Mouse (Mus musculus) CH12.LX (cell line): ENCODE data around the gene Tlr2. TPM values are rescaled to one million over a fixed set of nuclear protein-coding genes. Genes with fewer than 3 reads are reported as not detected.

Source experiments
- DNase-seq: peaks from one replicate; pipeline ENCODE4 v3.0.0-alpha.2; 2013; ENCODE audit errors: extremely low read depth
- H3K27ac ChIP-seq: 2 replicates; pipeline ENCODE4 v1.5.1; 2012; ENCODE audit warnings: low read depth, mild to moderate bottlenecking, control low read depth, moderate library complexity; ENCODE audit not compliant: insufficient read depth
- H3K27me3 ChIP-seq: replicated peaks from 2 replicates; pipeline ENCODE3; 2012; ENCODE audit warnings: inconsistent platforms
- H3K36me3 ChIP-seq, 2 experiments: replicated peaks in 1 of 2; 2 replicates each; pipeline versions ENCODE3 to v1.6.1; 2012; ENCODE audit warnings: inconsistent platforms in 1 of 2, low read length in 1 of 2, mild to moderate bottlenecking in 1 of 2, mixed read lengths in 1 of 2, moderate library complexity in 1 of 2; ENCODE audit not compliant: control insufficient read depth in 1 of 2, insufficient read depth in 1 of 2
- H3K4me1 ChIP-seq, 2 experiments: 2 replicates each; pipeline ENCODE4 v1.6.1; 2012; ENCODE audit warnings: inconsistent platforms in 1 of 2, moderate library complexity in 1 of 2; ENCODE audit not compliant: insufficient read depth in 2 of 2, control insufficient read depth in 1 of 2
- H3K4me2 ChIP-seq: 2 replicates; pipeline ENCODE4 v1.6.1; 2012; ENCODE audit warnings: low read depth, mild to moderate bottlenecking, control low read depth; ENCODE audit not compliant: poor library complexity, insufficient read depth, severe bottlenecking
- H3K4me3 ChIP-seq, 3 experiments: fragments of 150-350 bp in 1 of 3; sonication (generic) in 1 of 3; replicated peaks in 1 of 3; 2 replicates each; pipeline versions ENCODE3 to v1.5.1; 2011 to 2012; ENCODE audit warnings: low read depth in 2 of 3, low read length in 2 of 3, mild to moderate bottlenecking in 2 of 3, moderate library complexity in 2 of 3, control low read depth in 1 of 3, improper control_type of control experiment in 1 of 3, inconsistent platforms in 1 of 3, mixed read lengths in 1 of 3; ENCODE audit not compliant: poor library complexity in 1 of 3
- H3K79me2 ChIP-seq: replicated peaks from 2 replicates; pipeline ENCODE4 v1.6.1; 2012; ENCODE audit warnings: mild to moderate bottlenecking, moderate library complexity; ENCODE audit not compliant: control insufficient read depth, poor library complexity, insufficient read depth, severe bottlenecking; ENCODE audit errors: extremely low read depth
- H3K9ac ChIP-seq: 2 replicates; pipeline ENCODE4 v1.6.1; 2012; ENCODE audit warnings: low read depth, mild to moderate bottlenecking, control low read depth, moderate library complexity; ENCODE audit not compliant: insufficient read depth
- H3K9me3 ChIP-seq: replicated peaks from 2 replicates; pipeline ENCODE3; 2012; ENCODE audit warnings: low read length, inconsistent platforms, mixed read lengths
- BHLHE40 ChIP-seq: IDR thresholded peaks from 2 replicates; pipeline ENCODE4 v1.6.1; 2011; ENCODE audit warnings: mild to moderate bottlenecking, low read depth, low read length, improper control_type of control experiment
- ETS1 ChIP-seq: conservative IDR thresholded peaks from 2 replicates; pipeline ENCODE4 v1.6.1; 2012; ENCODE audit warnings: low read depth, mild to moderate bottlenecking, inconsistent platforms, low read length, improper control_type of control experiment, moderate library complexity
- GABPA ChIP-seq: IDR thresholded peaks from 2 replicates; pipeline ENCODE4 v1.6.1; 2012; ENCODE audit warnings: low read depth, low read length, improper control_type of control experiment, inconsistent platforms; ENCODE audit not compliant: insufficient replicate concordance
- HCFC1 ChIP-seq: IDR thresholded peaks from 2 replicates; pipeline ENCODE4 v1.6.1; 2012; ENCODE audit warnings: low read depth, mild to moderate bottlenecking, inconsistent platforms, low read length, improper control_type of control experiment
- IRF4 ChIP-seq: IDR thresholded peaks from 2 replicates; pipeline ENCODE4 v1.6.1; 2014; ENCODE audit warnings: low read depth, mild to moderate bottlenecking, inconsistent platforms, low read length, improper control_type of control experiment
- JUN ChIP-seq: IDR thresholded peaks from 2 replicates; pipeline ENCODE4 v1.6.1; 2011; ENCODE audit warnings: low read depth, mild to moderate bottlenecking, low read length, improper control_type of control experiment, moderate library complexity; ENCODE audit not compliant: insufficient read depth
- JUND ChIP-seq: conservative IDR thresholded peaks from 2 replicates; pipeline ENCODE4 v1.6.1; 2011; ENCODE audit warnings: low read depth, low read length, improper control_type of control experiment
- MAFK ChIP-seq: IDR thresholded peaks from 2 replicates; pipeline ENCODE4 v1.6.1; 2011; ENCODE audit warnings: low read length, improper control_type of control experiment; ENCODE audit not compliant: insufficient replicate concordance
- MAX ChIP-seq: IDR thresholded peaks from 2 replicates; pipeline ENCODE4 v1.6.1; 2011; ENCODE audit warnings: low read length, improper control_type of control experiment
- MAZ ChIP-seq: IDR thresholded peaks from 2 replicates; pipeline ENCODE4 v1.6.1; 2012; ENCODE audit warnings: low read depth, mild to moderate bottlenecking, inconsistent platforms, low read length, improper control_type of control experiment, moderate library complexity
- MEF2A ChIP-seq: IDR thresholded peaks from 2 replicates; pipeline ENCODE4 v1.6.1; 2014; ENCODE audit warnings: low read depth, mild to moderate bottlenecking, inconsistent platforms, low read length, improper control_type of control experiment, borderline replicate concordance
- MXI1 ChIP-seq: IDR thresholded peaks from 2 replicates; pipeline ENCODE4 v1.6.1; 2011; ENCODE audit warnings: mild to moderate bottlenecking, low read depth, low read length, improper control_type of control experiment
- NELFE ChIP-seq: IDR thresholded peaks from 2 replicates; pipeline ENCODE4 v1.6.1; 2011; ENCODE audit warnings: low read depth, low read length, improper control_type of control experiment
- NRF1 ChIP-seq: IDR thresholded peaks from 2 replicates; pipeline ENCODE4 v1.6.1; 2014; ENCODE audit warnings: low read depth, mild to moderate bottlenecking, inconsistent platforms, low read length, improper control_type of control experiment, moderate library complexity
- PAX5 ChIP-seq: IDR thresholded peaks from 2 replicates; pipeline ENCODE4 v1.6.1; 2012; ENCODE audit warnings: low read length, inconsistent platforms, mixed read lengths
- SMC3 ChIP-seq: IDR thresholded peaks from 2 replicates; pipeline ENCODE4 v1.6.1; 2011; ENCODE audit warnings: low read depth, low read length, improper control_type of control experiment
- TBP ChIP-seq: conservative IDR thresholded peaks from 2 replicates; pipeline ENCODE4 v1.6.1; 2011; ENCODE audit warnings: low read depth, low read length, improper control_type of control experiment
- TCF12 ChIP-seq: IDR thresholded peaks from 2 replicates; pipeline ENCODE4 v1.6.1; 2014; ENCODE audit warnings: low read depth, mild to moderate bottlenecking, inconsistent platforms, low read length, improper control_type of control experiment
- USF1 ChIP-seq: IDR thresholded peaks from 2 replicates; pipeline ENCODE4 v1.6.1; 2014; ENCODE audit warnings: low read depth, mild to moderate bottlenecking, inconsistent platforms, low read length, improper control_type of control experiment
- ZKSCAN1 ChIP-seq: IDR thresholded peaks from 2 replicates; pipeline ENCODE4 v1.6.1; 2012; ENCODE audit warnings: low read depth, inconsistent platforms, low read length, improper control_type of control experiment, borderline replicate concordance
- ZNF384 ChIP-seq: IDR thresholded peaks from 2 replicates; pipeline ENCODE4 v1.6.1; 2012; ENCODE audit warnings: low read depth, low read length, improper control_type of control experiment, inconsistent platforms
- dilution Hi-C: fragments of 300-500 bp; cut with MboI; formaldehyde crosslinking; loops from 2 replicates; pipeline ENCODE4 v1.14.3; 2020; ENCODE audit warnings: low sequenced_read_pairs; ENCODE audit not compliant: extremely low pct_unique_long_range_greater_than_20kb, extremely low pct_ligation_motif_present
- in situ Hi-C: fragments of 300-500 bp; cut with MboI; formaldehyde crosslinking; loops from 3 replicates; pipeline ENCODE4 v1.14.3; 2019; ENCODE audit warnings: low sequenced_read_pairs, low pct_ligation_motif_present, low pct_unique_long_range_greater_than_20kb, mixed read lengths
- polyA plus RNA-seq: library from polyadenylated mRNA; unstranded; fragments of >175 nt; gene quantifications from 2 replicates; pipeline ENCODE4 v1.2.1, GENCODE M21; 2012; ENCODE audit warnings: low read depth; ENCODE audit not compliant: insufficient read length
- total RNA-seq, 2 experiments: library from RNA; depleted of rRNA; stranded (reverse); fragments of 300-350 nt in 1 of 2; fragments of >200 nt in 1 of 2; gene quantifications; 2 replicates each; pipeline ENCODE4 v1.2.3; 2012 to 2014

Gene Tlr2
- total and polyA plus RNA-seq, 3 experiments, result 8.8 to 19.9 (median 19.6) TPM

- TF ChIP-seq ZKSCAN1 (no peak), NRF1 (no peak), BHLHE40 (no peak), HCFC1 (peak; percentile 26; the same call in 1 of the 2 replicates), MEF2A (peak; percentile 69; the same call in 1 of the 2 replicates), MAFK (no peak)
Measured at GRCm38 (mm10) chr3:83862956-83863355, 21.4 kb upstream of the Tlr2 start (continued).

- dilution Hi-C loops, result no loop called here
- H3K4me1 ChIP-seq, result peaks cover 2 to 22% of the 10 kb centered on the region in 2 experiments
- TF ChIP-seq MXI1, result no peak
- TF ChIP-seq USF1, result no peak
- no peak for TF ChIP-seq TCF12
- TF ChIP-seq ETS1, result no peak
- no peak for TF ChIP-seq MAX
- no peak for TF ChIP-seq JUND
- TF ChIP-seq ZKSCAN1, result no peak
- TF ChIP-seq ZNF384, result no peak
- TF ChIP-seq IRF4, result no peak
- no peak for TF ChIP-seq GABPA
- no peak for TF ChIP-seq NELFE
- no peak for TF ChIP-seq TBP
- TF ChIP-seq SMC3, result no peak
- no peak for TF ChIP-seq MAZ
- no peak for DNase-seq
- no peak overlapping the region for H3K9ac ChIP-seq
- no peak overlapping the region for H3K4me3 ChIP-seq
- no peaks in the 10 kb centered on the region for H3K9me3 ChIP-seq
- in situ Hi-C loops, result no loop called here
- H3K79me2 ChIP-seq, result no peaks in the 10 kb centered on the region
- H3K4me2 ChIP-seq, result no peak overlapping the region
- H3K36me3 ChIP-seq, result no peaks in the 10 kb centered on the region
- no peak overlapping the region for H3K27ac ChIP-seq
- no peaks in the 10 kb centered on the region for H3K27me3 ChIP-seq
Measured at GRCm38 (mm10) chr3:83859595-83859994, 18.0 kb upstream of the Tlr2 start.

- no peak overlapping the region for H3K27ac ChIP-seq
- dilution Hi-C loops, result no loop called here
- no peaks in the 10 kb centered on the region for H3K36me3 ChIP-seq
- H3K4me2 ChIP-seq, result no peak overlapping the region
- no peaks in the 10 kb centered on the region for H3K27me3 ChIP-seq
- no peaks in the 10 kb centered on the region for H3K9me3 ChIP-seq
- H3K4me3 ChIP-seq, result no peak overlapping the region
- in situ Hi-C loops, result no loop called here
- no peaks in the 10 kb centered on the region for H3K79me2 ChIP-seq
- no peak for DNase-seq
- TF ChIP-seq HCFC1 (no peak), SMC3 (no peak), TBP (no peak), ETS1 (no peak), JUN (no peak), MEF2A (no peak), PAX5 (no peak), MAFK (no peak)
- TF ChIP-seq, all 38 proteins: peak for 0
- no peak overlapping the region for H3K9ac ChIP-seq
- peaks cover 2 to 22% of the 10 kb centered on the region in 2 experiments for H3K4me1 ChIP-seq
Measured at GRCm38 (mm10) chr3:83859071-83859470, 17.5 kb upstream of the Tlr2 start.
